Mouse (Mus musculus): ENCODE data around the gene Iqub.
A peak's percentile ranks its signal among the peaks of the same experiment; 100 is the strongest.

The Iqub gene

GRCm38 (mm10) chr6:24470135-24470534, 44.7 kb downstream of the Iqub start:
- no peak for DNase-seq

DNA sequence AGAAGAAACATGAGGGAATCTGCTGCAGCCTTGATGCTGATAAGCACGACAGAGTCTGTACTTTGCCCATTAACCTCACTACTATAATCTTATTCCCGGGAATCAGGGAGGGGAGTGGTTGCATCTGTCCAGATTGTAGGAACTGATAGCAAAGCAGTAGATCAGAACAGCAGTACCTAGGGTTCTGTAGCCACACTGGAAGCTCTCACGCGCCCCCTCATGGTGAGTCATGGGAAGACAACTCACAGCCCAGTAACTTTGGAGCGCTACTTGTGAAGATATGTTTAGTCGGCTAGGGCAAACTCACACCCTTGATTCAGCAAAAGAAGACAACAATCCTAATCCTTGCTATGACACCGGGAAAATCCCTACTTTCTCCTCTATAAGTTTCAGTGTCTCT, 58.8 kb downstream of the Iqub start:
- DNase-seq, result peak; percentile 17 to 31

DNA sequence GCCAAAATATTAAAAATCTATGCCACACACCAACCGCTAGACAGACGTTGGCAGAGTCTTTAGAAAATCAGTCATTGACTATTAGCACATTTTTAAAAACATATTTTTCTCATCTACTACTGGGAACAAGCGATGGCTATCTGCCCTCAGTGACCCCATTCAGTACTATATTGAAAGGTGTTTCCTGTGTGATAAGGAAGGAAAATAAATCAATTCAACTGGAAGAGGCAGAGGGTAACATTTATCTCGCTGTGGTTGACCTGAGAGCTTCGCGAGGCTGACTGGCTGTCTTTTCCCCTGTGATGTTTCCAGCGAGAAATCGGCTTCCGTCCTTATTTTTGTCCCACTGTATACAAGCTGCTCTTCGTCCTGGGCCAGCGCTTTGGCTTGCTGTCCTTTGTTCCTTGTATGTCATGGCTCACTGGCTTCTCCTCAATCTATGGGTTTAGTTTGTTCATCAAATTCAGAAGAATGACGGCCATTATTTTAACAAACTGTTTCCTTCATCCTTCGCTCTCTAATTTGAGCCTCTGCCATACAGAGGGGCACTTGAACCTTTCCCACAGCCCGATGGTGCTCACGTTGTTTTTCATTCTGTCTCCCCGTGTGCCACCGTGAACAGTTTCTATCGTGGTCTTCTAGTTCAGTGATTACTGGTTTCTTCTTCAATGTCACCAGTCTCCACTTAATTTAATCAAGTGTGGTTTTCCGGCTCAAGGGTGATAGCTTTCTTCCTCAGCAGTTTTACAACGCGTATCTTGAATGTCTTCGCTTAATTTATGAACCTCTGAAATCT, 63.6 kb downstream of the Iqub start:
- DNase-seq, result no peak

- DNase-seq, result no peak
These were observed 64.6 kb downstream of the Iqub start for GRCm38 (mm10) chr6:24450241-24450640.

DNA sequence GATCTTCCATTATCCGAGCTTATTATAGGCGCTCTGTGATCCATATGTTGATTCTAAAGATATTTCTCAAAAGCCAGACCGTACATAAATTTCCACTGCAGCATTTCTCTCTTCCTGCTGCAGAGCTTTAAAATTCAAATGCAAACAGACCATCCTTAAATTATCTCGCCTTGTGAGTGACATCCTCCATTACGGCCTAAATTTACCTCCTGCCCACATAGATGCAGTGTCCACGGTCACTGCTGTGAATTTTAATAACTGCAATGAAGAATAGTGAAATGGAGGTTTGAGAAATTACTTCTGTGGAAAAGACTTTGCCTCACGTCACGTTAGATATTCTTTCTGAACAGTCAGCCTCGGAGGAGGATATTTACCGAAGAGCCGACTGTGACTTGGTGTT, 98.8 kb downstream of the Iqub start:
- no peak for DNase-seq

DNA sequence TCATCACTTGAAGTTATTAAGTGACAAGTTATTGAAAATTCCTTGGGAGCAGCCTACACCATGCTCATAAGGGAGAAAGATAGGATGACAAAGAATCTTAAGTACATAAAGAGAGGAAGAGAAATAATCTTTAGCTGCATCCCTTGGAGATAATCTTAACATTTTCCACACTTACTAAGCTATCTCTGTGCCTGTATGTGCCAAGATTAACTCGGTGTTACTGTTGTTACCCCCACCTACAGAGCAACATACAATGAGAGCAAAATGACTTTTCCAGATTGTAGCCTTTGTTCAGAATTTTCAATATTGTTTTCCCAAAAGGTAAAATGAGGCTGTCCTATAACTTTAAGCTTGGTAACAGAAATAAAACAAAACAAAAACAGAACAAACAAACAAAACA, 99.4 kb downstream of the Iqub start:
- no peak for DNase-seq

GRCm38 (mm10) chr6:24408573-24409427, 106.1 kb downstream of the Iqub start:
- no peak for DNase-seq

GRCm38 (mm10) chr6:24407743-24408142, 107.1 kb downstream of the Iqub start:
- no peak for DNase-seq

DNA sequence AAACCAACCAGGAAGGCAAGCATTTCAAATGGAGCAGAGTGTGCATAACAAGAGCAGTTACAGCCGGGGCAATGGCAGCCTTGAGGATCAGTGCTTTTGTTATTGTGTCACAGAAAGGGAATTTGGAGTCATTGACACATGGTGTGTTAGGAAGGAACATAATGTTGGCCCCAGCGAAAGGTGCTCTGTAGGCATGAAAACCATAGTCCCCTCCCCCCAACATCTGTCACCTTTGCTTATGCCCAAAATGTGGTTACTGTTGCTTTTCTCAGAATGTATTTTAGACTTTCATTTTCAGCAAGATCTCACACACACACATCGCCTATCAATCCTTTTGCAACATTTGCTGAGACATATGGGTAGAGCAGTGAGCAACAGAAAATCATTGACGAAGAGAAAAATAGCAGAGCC, 117.6 kb downstream of the Iqub start:
- DNase-seq, result no peak
